Mouse (Mus musculus) spleen, adult 2 months (tissue): Measurements from ENCODE around the gene Wdr20rt.
"Not testable (repeated sequence)": the region's sequence is repeated elsewhere in the genome, so short reads cannot be mapped to it uniquely, and the experiment has no call there.

Experiments used
- CTCF ChIP-seq: fragments of 200-500 bp; IDR thresholded peaks from 2 replicates; pipeline ENCODE4 v1.5.1; 2011; ENCODE audit warnings: mild to moderate bottlenecking, inconsistent platforms; ENCODE audit not compliant: insufficient read depth, insufficient read length, insufficient replicate concordance; ENCODE audit errors: extremely low read depth
- POLR2A ChIP-seq: fragments of 200-500 bp; IDR thresholded peaks from 2 replicates; pipeline ENCODE4 v1.6.1; 2011; ENCODE audit warnings: low read depth, low read length, inconsistent platforms

GRCm38 (mm10) chr12:65232801-65233200 is 7.5 kb downstream of the Wdr20rt start:
- not testable (repeated sequence) for TF ChIP-seq CTCF, POLR2A
